Mouse (Mus musculus) hindbrain, embryonic 10.5 days (tissue): ENCODE measurements around the gene Asb8. TPM values are rescaled to one million over a fixed set of nuclear protein-coding genes. Genes with fewer than 3 reads are reported as not detected.

Source experiments
- DNase-seq: peaks from one replicate; pipeline ENCODE4 v3.0.0-alpha.2; 2017; ENCODE audit warnings: low spot score
- H3K27ac ChIP-seq: fragments of 300-500 bp; sonication (generic); 2 replicates; pipeline ENCODE4 v1.5.1; 2016; ENCODE audit warnings: mild to moderate bottlenecking, moderate library complexity
- H3K27me3 ChIP-seq: fragments of 300-500 bp; sonication (generic); 2 replicates; pipeline ENCODE4 v1.6.1; 2016; ENCODE audit warnings: mild to moderate bottlenecking; ENCODE audit not compliant: poor library complexity, insufficient read depth, severe bottlenecking
- H3K36me3 ChIP-seq: fragments of 300-500 bp; sonication (generic); 2 replicates; pipeline ENCODE4 v1.6.1; 2016; ENCODE audit warnings: mild to moderate bottlenecking, moderate library complexity
- H3K4me1 ChIP-seq: fragments of 300-500 bp; sonication (generic); replicated peaks from 2 replicates; pipeline ENCODE4 v1.6.1; 2016; ENCODE audit warnings: mild to moderate bottlenecking
- H3K4me3 ChIP-seq: fragments of 300-500 bp; sonication (generic); 2 replicates; pipeline ENCODE4 v1.5.1; 2016; ENCODE audit warnings: mild to moderate bottlenecking, moderate library complexity
- H3K9me3 ChIP-seq: fragments of 300-500 bp; sonication (generic); 2 replicates; pipeline ENCODE4 v1.6.1; 2016; ENCODE audit warnings: mild to moderate bottlenecking, moderate library complexity
- WGBS: fragments of 180-500 bp; shearing (Covaris S2); methylation state at CpG from one replicate; pipeline ENCODE4 v1.1.7; 2016; 5-methylcytosine and 5-hydroxymethylcytosine counted together
- polyA plus RNA-seq: library from polyadenylated mRNA; unstranded; fragments of >200 nt; fragmentation: Nextera tagmentation; extraction: Ambion mirVana; gene quantifications from 2 replicates; pipeline ENCODE4 v1.2.1, GENCODE M21; 2016

Asb8 gene
- polyA plus RNA-seq, 1 experiment from 2014 or later, result 48.8 TPM

GRCm38 (mm10) chr15:98107703-98108296 lies 57.6 kb downstream of the Asb8 start:
- Histone ChIP-seq H3K27me3 (no peaks in the 10 kb centered on the region), H3K27ac (peak overlapping the region; percentile 93), H3K4me1 (peaks cover 24% of the 10 kb centered on the region), H3K4me3 (peak overlapping the region; percentile 75), H3K9me3 (no peaks in the 10 kb centered on the region), H3K36me3 (peaks cover 11% of the 10 kb centered on the region)
- 41% methylated on average over 11 of the region's 11 CpGs for WGBS
- DNase-seq, result no peak

- H3K4me3 ChIP-seq, result no peak overlapping the region
- no peaks in the 10 kb centered on the region for H3K9me3 ChIP-seq
- DNase-seq, result no peak
- WGBS, result 84% methylated on average over 6 of the region's 6 CpGs
- no peak overlapping the region for H3K27ac ChIP-seq
- no peaks in the 10 kb centered on the region for H3K27me3 ChIP-seq
- H3K36me3 ChIP-seq, result peaks cover 5% of the 10 kb centered on the region; the same call in 1 of the 2 replicates
- peaks cover 24% of the 10 kb centered on the region for H3K4me1 ChIP-seq
Observed at GRCm38 (mm10) chr15:98107230-98107629, 58.2 kb downstream of the Asb8 start.

GRCm38 (mm10) chr15:98106506-98106905 lies 58.9 kb downstream of the Asb8 start:
- Histone ChIP-seq H3K4me3 (no peak overlapping the region), H3K27me3 (no peaks in the 10 kb centered on the region), H3K27ac (no peak overlapping the region), H3K4me1 (peaks cover 24% of the 10 kb centered on the region), H3K9me3 (no peaks in the 10 kb centered on the region), H3K36me3 (no peaks in the 10 kb centered on the region)
- DNase-seq, result no peak
- 93% methylated on average over 6 of the region's 6 CpGs for WGBS

- H3K36me3 ChIP-seq, result no peaks in the 10 kb centered on the region
- H3K27ac ChIP-seq, result no peak overlapping the region
- no peak for DNase-seq
- no peaks in the 10 kb centered on the region for H3K9me3 ChIP-seq
- H3K4me3 ChIP-seq, result no peak overlapping the region
- H3K27me3 ChIP-seq, result no peaks in the 10 kb centered on the region
- H3K4me1 ChIP-seq, result no peaks in the 10 kb centered on the region; the same call in 1 of the 2 replicates
- 90% methylated on average over 6 of the region's 6 CpGs for WGBS
Observed at GRCm38 (mm10) chr15:98102401-98102800, 63.0 kb downstream of the Asb8 start.

- WGBS, result 90% methylated on average over 9 of the region's 9 CpGs
- H3K4me3 ChIP-seq, result no peak overlapping the region
- peaks cover 7% of the 10 kb centered on the region; the same call in 1 of the 2 replicates for H3K4me1 ChIP-seq
- no peaks in the 10 kb centered on the region for H3K36me3 ChIP-seq
- no peak overlapping the region for H3K27ac ChIP-seq
- no peaks in the 10 kb centered on the region for H3K9me3 ChIP-seq
- DNase-seq, result no peak
- no peaks in the 10 kb centered on the region for H3K27me3 ChIP-seq
Observed at GRCm38 (mm10) chr15:98098519-98098918, 66.9 kb downstream of the Asb8 start.

- no peaks in the 10 kb centered on the region for H3K27me3 ChIP-seq
- no peak for DNase-seq
- H3K27ac ChIP-seq, result no peak overlapping the region
- H3K36me3 ChIP-seq, result no peaks in the 10 kb centered on the region
- H3K4me1 ChIP-seq, result peaks cover 12% of the 10 kb centered on the region
- H3K9me3 ChIP-seq, result no peaks in the 10 kb centered on the region
- WGBS, result 58% methylated on average over 3 of the region's 3 CpGs
- no peak overlapping the region for H3K4me3 ChIP-seq
Observed at GRCm38 (mm10) chr15:98096957-98097356, 68.5 kb downstream of the Asb8 start.

- no peak for DNase-seq
- Histone ChIP-seq H3K4me3 (no peak overlapping the region), H3K4me1 (peaks cover 22% of the 10 kb centered on the region), H3K27ac (no peak overlapping the region), H3K27me3 (no peaks in the 10 kb centered on the region), H3K36me3 (0 out of 2 replicates have a peak, but pooled peaks cover 2% of the 10 kb centered on the region), H3K9me3 (no peaks in the 10 kb centered on the region)
- WGBS, result 90% methylated on average over 12 of the region's 12 CpGs
Observed at GRCm38 (mm10) chr15:98094905-98095304, 70.5 kb downstream of the Asb8 start.

- Histone ChIP-seq H3K9me3 (no peaks in the 10 kb centered on the region), H3K36me3 (peaks cover 7% of the 10 kb centered on the region), H3K4me1 (peaks cover 22% of the 10 kb centered on the region), H3K27me3 (no peaks in the 10 kb centered on the region), H3K27ac (peak within 1 kb of the TSS; percentile 98), H3K4me3 (peak within 1 kb of the TSS; percentile 97)
- DNase-seq, result peak; percentile 92
- WGBS, result under 1% methylated on average over 58 of the region's 58 CpGs
Observed at GRCm38 (mm10) chr15:98093121-98094011, 72.1 kb downstream of the Asb8 start, which contains the start of gene Senp1. Senp1 (minus strand) TSS chr15:98093744.

- Histone ChIP-seq H3K4me1 (peaks cover 22% of the 10 kb centered on the region), H3K27me3 (no peaks in the 10 kb centered on the region), H3K27ac (peak within 1 kb of the TSS; percentile 98), H3K4me3 (peak within 1 kb of the TSS; percentile 97), H3K36me3 (peaks cover 15% of the 10 kb centered on the region), H3K9me3 (no peaks in the 10 kb centered on the region)
- DNase-seq, result no peak
- 1% methylated on average over 30 of the region's 30 CpGs for WGBS
Observed at GRCm38 (mm10) chr15:98092372-98093120, 72.9 kb downstream of the Asb8 start, which contains the start of gene Pfkm. Pfkm (plus strand) TSS chr15:98092589.

- DNase-seq, result no peak
Observed at GRCm38 (mm10) chr15:98091841-98092240, 73.6 kb downstream of the Asb8 start.

GRCm38 (mm10) chr15:98089421-98090183 lies 75.8 kb downstream of the Asb8 start:
- WGBS, result 78% methylated on average over 9 of the region's 9 CpGs
- Histone ChIP-seq H3K4me3 (no peak overlapping the region), H3K9me3 (no peaks in the 10 kb centered on the region), H3K36me3 (peaks cover 43% of the 10 kb centered on the region), H3K27me3 (no peaks in the 10 kb centered on the region), H3K27ac (no peak overlapping the region), H3K4me1 (peaks cover 22% of the 10 kb centered on the region)
- DNase-seq, result peak; percentile 9

More at GRCm38 (mm10) chr15:98091841-98092240, 73.6 kb downstream of the Asb8 start:
- peaks cover 20% of the 10 kb centered on the region for H3K36me3 ChIP-seq
- no peaks in the 10 kb centered on the region for H3K27me3 ChIP-seq
- WGBS, result 45% methylated on average over 4 of the region's 4 CpGs
- H3K4me1 ChIP-seq, result peaks cover 22% of the 10 kb centered on the region
- H3K27ac ChIP-seq, result peak overlapping the region; percentile 98; the same call in 1 of the 2 replicates
- no peaks in the 10 kb centered on the region for H3K9me3 ChIP-seq
- peak overlapping the region; percentile 97 for H3K4me3 ChIP-seq

- WGBS, result 91% methylated on average over 1 of the region's 1 CpGs
Observed at GRCm38 (mm10) chr15:98088889-98089288, 76.5 kb downstream of the Asb8 start.

More at GRCm38 (mm10) chr15:98088889-98089288, 76.5 kb downstream of the Asb8 start:
- no peak overlapping the region for H3K27ac ChIP-seq
- no peaks in the 10 kb centered on the region for H3K9me3 ChIP-seq
- H3K4me1 ChIP-seq, result peaks cover 19% of the 10 kb centered on the region
- H3K4me3 ChIP-seq, result no peak overlapping the region
- peaks cover 50% of the 10 kb centered on the region for H3K36me3 ChIP-seq
- H3K27me3 ChIP-seq, result no peaks in the 10 kb centered on the region
- DNase-seq, result no peak
